Mouse (Mus musculus) gastrocnemius, postnatal 25 days (tissue): ENCODE measurements around the gene Atp2a1. TPM values are rescaled to one million over a fixed set of nuclear protein-coding genes. Genes with fewer than 3 reads are reported as not detected.

Experiments used
- DNase-seq: peaks from one replicate; pipeline ENCODE4 v3.0.0; 2022
- total RNA-seq, 2 experiments: library from RNA; stranded (reverse); gene quantifications; 1 replicate in 1 of 2; 2 replicates in 1 of 2; pipeline ENCODE4 v1.2.3; 2021

The Atp2a1 gene
- total RNA-seq, 2 experiments from 2014 or later: 22,501 to 25,220 TPM

- DNase-seq: peak; percentile 8
These were observed 9.8 kb upstream of the Atp2a1 start for GRCm38 (mm10) chr7:126472713-126473112.

DNA sequence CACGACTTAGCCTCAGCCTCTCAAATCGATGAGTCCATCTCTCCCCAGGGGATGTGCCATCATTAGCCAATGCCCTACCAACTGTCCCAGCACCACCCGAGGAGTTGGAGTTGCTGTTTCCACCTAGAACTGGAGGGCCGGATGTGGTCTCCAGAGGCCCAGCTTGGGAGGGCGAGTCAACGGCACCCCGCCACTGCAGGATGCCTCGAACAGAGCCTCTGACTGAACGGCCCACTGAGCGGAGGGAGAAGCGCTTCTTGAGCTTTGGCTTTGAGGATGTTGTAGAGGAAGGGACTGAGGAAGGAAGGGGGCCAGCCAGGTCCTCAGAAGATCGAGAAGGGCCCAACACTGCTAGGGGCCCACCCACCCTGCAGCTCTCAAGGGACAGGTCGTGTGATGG lies 9.4 kb upstream of the Atp2a1 start:
- DNase-seq: peak; percentile 7

GRCm38 (mm10) chr7:126471853-126472252 lies 8.9 kb upstream of the Atp2a1 start:
- no peak for DNase-seq

- DNase-seq: no peak
These were observed 8.5 kb upstream of the Atp2a1 start for GRCm38 (mm10) chr7:126471361-126471760.

GRCm38 (mm10) chr7:126470077-126470476 lies 7.2 kb upstream of the Atp2a1 start:
- peak; percentile 5 for DNase-seq

DNA sequence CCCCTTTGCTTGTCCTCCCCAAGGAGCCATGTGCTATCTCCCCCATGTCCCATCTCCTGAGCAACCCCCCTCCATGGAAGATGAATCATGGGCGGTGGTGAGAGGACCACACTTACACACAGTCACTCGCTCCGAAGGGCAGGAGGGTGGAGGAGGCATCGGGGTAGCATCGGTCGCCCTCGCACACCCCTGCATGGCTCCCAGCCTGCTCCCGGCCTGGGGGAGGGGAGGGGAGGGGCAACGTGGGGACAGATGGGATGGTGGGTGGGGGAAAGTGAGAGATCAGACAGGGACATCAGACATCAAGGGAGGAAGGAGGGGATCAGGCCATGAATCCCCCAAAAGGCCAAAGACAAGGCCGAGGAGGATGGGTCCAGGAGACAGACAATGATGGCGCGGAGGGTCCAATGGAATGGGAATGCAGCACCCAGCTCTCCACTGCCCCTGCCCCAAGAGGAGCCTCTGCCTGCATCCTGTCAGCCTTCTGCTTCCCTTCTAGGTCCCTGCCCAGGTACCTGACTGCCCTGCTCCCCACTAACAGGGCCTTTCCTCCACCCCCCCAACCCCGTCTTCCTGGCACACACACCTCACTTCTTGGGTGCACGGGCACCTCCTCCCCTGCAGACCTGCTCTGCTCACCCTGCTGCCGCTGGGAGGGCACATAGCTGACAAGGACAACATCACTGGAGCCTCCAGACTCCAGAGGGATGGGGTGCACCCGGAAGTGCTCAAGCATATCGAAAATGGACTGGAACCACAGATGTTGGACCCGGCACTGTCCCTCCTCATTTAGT lies 5.1 kb upstream of the Atp2a1 start:
- peak; percentile 17 for DNase-seq

- DNase-seq: peak; percentile 37
These were observed 4.4 kb upstream of the Atp2a1 start for GRCm38 (mm10) chr7:126467271-126467670.

DNA sequence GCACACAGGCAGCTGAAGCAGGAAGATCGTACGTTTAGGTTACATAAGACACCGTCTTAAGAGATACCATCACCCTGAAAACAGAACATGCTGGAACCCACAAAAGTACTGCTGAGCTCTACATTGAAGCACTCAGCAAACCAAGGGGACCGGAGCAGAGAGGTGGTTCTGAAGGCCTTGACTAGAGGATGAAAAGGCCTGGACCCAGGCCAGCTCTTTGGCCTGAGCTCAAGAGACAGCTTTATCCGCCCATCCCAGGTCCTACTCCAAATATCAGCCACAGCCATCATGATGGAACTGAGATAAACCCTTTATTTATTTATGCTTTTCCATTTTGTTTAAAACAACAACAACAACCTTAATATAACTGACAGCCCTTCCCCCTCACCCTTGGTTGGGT lies 3.8 kb upstream of the Atp2a1 start:
- peak; percentile 16 for DNase-seq

DNA sequence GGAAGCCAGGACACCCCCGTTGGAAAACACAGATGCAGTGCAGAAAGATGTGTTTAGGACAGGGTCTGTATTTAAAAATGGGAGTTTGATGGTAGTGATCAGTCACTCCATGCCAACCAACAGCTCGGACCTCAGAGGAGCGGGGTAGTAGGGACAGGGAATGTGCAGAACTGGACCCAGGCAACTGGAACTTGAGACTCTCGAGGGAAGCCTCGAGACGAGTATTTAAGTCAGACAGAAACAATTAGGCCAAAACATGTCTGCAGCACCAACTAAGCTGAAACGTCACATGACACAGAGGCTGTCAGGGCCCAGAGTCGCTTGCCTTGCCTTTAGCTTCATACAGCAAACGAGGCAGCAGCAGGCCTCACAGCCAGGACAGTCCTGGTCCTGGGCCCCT lies 3.2 kb upstream of the Atp2a1 start:
- no peak for DNase-seq

GRCm38 (mm10) chr7:126465246-126466030 lies 2.5 kb upstream of the Atp2a1 start:
- peak; percentile 83 for DNase-seq

DNA sequence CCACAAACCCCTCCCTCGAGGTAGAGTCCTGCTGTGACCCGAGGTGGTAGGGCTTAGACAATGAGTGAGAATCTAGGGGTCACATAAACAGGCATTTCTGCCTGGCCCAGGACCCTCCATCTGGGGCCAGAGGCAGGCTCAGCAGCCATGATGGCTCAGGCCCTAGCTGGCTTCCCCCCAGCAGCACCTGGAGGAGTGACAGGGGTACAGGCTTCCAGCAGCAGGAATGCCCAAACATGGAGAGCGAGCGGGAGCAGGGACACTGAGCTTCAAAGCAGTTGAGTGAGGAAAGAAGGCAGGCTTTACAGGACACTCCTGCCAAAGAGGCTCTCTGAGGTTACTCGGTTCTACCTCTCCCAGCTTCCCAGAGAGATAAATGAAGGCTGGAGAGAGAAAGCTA lies 1.9 kb upstream of the Atp2a1 start:
- peak; percentile 86 for DNase-seq

DNA sequence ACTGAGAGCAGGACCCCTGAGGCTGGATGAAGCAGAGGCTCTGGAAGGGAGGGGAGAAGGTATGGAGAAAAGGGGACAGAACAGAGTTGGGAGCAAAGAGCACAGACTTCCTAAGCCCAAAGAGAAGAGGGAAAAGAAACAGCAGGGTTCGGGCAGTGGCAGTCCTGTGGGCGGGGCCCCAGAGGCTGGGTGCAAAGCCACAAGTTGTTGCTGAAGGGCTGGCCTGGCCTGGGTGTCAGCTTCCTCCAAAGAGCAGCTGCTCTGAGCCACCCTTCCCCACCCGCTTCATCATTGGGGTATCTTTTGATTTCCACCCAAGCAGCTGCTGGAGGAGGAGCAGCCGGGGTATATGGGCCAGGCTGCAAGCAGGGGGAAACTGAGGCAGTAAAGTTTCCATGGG lies 1.2 kb upstream of the Atp2a1 start:
- DNase-seq: peak; percentile 85

GRCm38 (mm10) chr7:126463547-126463946 lies 639 bp upstream of the Atp2a1 start:
- peak; percentile 77 for DNase-seq

- DNase-seq: no peak
These were observed 1.3 kb downstream of the Atp2a1 start for GRCm38 (mm10) chr7:126461626-126462025.

GRCm38 (mm10) chr7:126460623-126461399 lies 2.1 kb downstream of the Atp2a1 start:
- DNase-seq: no peak

GRCm38 (mm10) chr7:126458844-126459618 lies 3.9 kb downstream of the Atp2a1 start:
- peak; percentile 81 for DNase-seq

- DNase-seq: no peak
These were observed 4.7 kb downstream of the Atp2a1 start for GRCm38 (mm10) chr7:126458225-126458624.

- DNase-seq: no peak
These were observed 6.3 kb downstream of the Atp2a1 start for GRCm38 (mm10) chr7:126456382-126457266.

GRCm38 (mm10) chr7:126455242-126455641 lies 7.7 kb downstream of the Atp2a1 start:
- no peak for DNase-seq

- DNase-seq: no peak
These were observed 9.0 kb downstream of the Atp2a1 start for GRCm38 (mm10) chr7:126453861-126454260.

- DNase-seq: no peak
These were observed 10.7 kb downstream of the Atp2a1 start for GRCm38 (mm10) chr7:126452244-126452643.
